Mouse (Mus musculus) liver, embryonic 15.5 days (tissue): ENCODE data around the gene Enpp1. TPM values are rescaled to one million over a fixed set of nuclear protein-coding genes. Genes with fewer than 3 reads are reported as not detected.

Experiments
- ATAC-seq: fragments of 200-750 bp; cut with Nextera tagmentation; 2 replicates; pipeline ENCODE4 v1.8.0; 2017; ENCODE audit warnings: moderate number of reproducible peaks, mild to moderate bottlenecking, moderate library complexity; ENCODE audit not compliant: insufficient read depth
- H3K27ac ChIP-seq: fragments of 300-500 bp; sonication (generic); replicated peaks from 2 replicates; pipeline ENCODE4 v1.5.1; 2015; ENCODE audit warnings: mild to moderate bottlenecking, inconsistent platforms
- H3K27me3 ChIP-seq: fragments of 300-500 bp; sonication (generic); 2 replicates; pipeline ENCODE4 v1.6.1; 2015; ENCODE audit warnings: mild to moderate bottlenecking, inconsistent platforms
- H3K36me3 ChIP-seq: fragments of 300-500 bp; sonication (generic); replicated peaks from 2 replicates; pipeline ENCODE4 v1.6.1; 2015; ENCODE audit warnings: moderate library complexity, mild to moderate bottlenecking, inconsistent platforms
- H3K4me1 ChIP-seq: fragments of 300-500 bp; sonication (generic); replicated peaks from 2 replicates; pipeline ENCODE4 v1.6.1; 2015; ENCODE audit warnings: inconsistent platforms
- H3K4me2 ChIP-seq: fragments of 300-500 bp; sonication (generic); 2 replicates; pipeline ENCODE4 v1.6.1; 2015; ENCODE audit warnings: moderate library complexity, mild to moderate bottlenecking, inconsistent platforms
- H3K4me3 ChIP-seq: fragments of 300-500 bp; sonication (generic); replicated peaks from 2 replicates; pipeline ENCODE4 v1.5.1; 2015; ENCODE audit warnings: mild to moderate bottlenecking, inconsistent platforms
- H3K9ac ChIP-seq: fragments of 300-500 bp; sonication (generic); 2 replicates; pipeline ENCODE4 v1.6.1; 2015; ENCODE audit warnings: moderate library complexity, mild to moderate bottlenecking, inconsistent platforms
- H3K9me3 ChIP-seq: fragments of 300-500 bp; sonication (generic); replicated peaks from 2 replicates; pipeline ENCODE4 v1.6.1; 2016; ENCODE audit warnings: inconsistent platforms
- WGBS: fragments of 180-500 bp; shearing (Covaris S2); methylation state at CpG from one replicate; pipeline ENCODE4 v1.1.7; 2015; ENCODE audit warnings: mixed read lengths; ENCODE audit not compliant: insufficient replicate concordance; 5-methylcytosine and 5-hydroxymethylcytosine counted together
- polyA plus RNA-seq: library from polyadenylated mRNA; unstranded; fragments of >200 nt; fragmentation: Nextera tagmentation; extraction: Ambion mirVana; gene quantifications from 2 replicates; pipeline ENCODE4 v1.2.1, GENCODE M21; 2015

Gene Enpp1
- polyA plus RNA-seq, 1 experiment from 2014 or later, result 2.0 TPM

GRCm38 (mm10) chr10:24595250-24596002 lies 116.5 kb downstream of the Enpp1 start, which contains the start of gene Ccn2:
Gene Ccn2 (plus strand): TSS chr10:24595442.
- Histone ChIP-seq H3K4me1 (no peaks in the 10 kb centered on the region; the same call in 1 of the 2 replicates), H3K27ac (peak within 1 kb of the TSS; percentile 29; the same call in 1 of the 2 replicates), H3K36me3 (no peaks in the 10 kb centered on the region), H3K9ac (no peak within 1 kb of the TSS), H3K4me3 (peak within 1 kb of the TSS; percentile 49), H3K27me3 (peaks cover 49% of the 10 kb centered on the region), H3K9me3 (no peaks in the 10 kb centered on the region), H3K4me2 (peak within 1 kb of the TSS; percentile 58)
- peak; percentile 42 for ATAC-seq
- under 1% methylated on average over 53 of the region's 53 CpGs for WGBS

DNA sequence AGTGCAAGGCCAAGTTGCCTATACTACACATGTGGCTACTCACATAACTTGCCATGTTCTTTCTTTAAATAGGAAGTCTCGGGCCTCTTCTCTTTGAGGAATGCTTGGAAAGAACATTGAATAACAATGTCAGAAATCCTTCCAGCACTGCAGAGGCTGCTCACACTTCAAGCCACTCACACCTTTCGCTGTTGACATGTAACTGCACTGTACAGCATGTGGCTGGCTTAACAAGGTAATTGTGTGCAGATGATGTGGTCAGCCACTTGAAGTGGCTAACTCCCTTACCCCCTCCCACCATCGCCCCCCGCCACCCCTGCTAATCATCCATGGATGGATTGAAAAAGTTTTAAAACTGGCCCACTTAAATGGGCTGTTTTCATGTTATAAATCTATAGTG lies 118.4 kb downstream of the Enpp1 start:
- H3K4me3 ChIP-seq, result no peak overlapping the region
- 63% methylated on average over 4 of the region's 4 CpGs for WGBS
- no peaks in the 10 kb centered on the region for H3K36me3 ChIP-seq
- no peaks in the 10 kb centered on the region; the same call in 1 of the 2 replicates for H3K4me1 ChIP-seq
- peaks cover 49% of the 10 kb centered on the region for H3K27me3 ChIP-seq
- no peak overlapping the region for H3K9ac ChIP-seq
- no peak for ATAC-seq
- H3K4me2 ChIP-seq, result no peak overlapping the region
- H3K27ac ChIP-seq, result no peak overlapping the region
- H3K9me3 ChIP-seq, result no peaks in the 10 kb centered on the region

- ATAC-seq, result no peak
- no peak overlapping the region for H3K4me2 ChIP-seq
- WGBS, result 14% methylated on average over 7 of the region's 7 CpGs
Measured at GRCm38 (mm10) chr10:24592969-24593368, 119.0 kb downstream of the Enpp1 start.

DNA sequence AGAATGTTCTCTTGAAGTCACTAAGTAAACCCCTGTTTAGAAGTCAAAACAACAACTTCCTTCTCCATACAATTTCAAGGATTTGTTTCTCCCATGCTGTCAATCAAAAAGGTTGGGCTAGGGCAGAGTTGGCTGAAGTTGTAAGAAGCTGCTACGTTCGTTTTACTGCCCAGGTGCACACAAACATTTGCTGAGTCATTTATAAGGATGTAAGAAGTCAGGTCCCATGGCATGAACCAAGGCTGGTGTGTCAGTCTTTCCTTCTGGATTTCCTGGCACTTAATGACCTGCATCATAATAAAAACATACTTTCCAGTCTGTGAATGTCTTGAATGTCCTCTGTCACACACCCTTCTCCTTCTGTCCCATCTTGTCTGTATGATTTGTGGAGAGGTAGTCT lies 119.6 kb downstream of the Enpp1 start:
- ATAC-seq, result no peak
- no peaks in the 10 kb centered on the region for H3K9me3 ChIP-seq
- no peaks in the 10 kb centered on the region; the same call in 1 of the 2 replicates for H3K4me1 ChIP-seq
- H3K36me3 ChIP-seq, result no peaks in the 10 kb centered on the region
- no peak overlapping the region for H3K4me3 ChIP-seq
- H3K27me3 ChIP-seq, result peaks cover 48% of the 10 kb centered on the region
- no peak overlapping the region for H3K4me2 ChIP-seq
- no peak overlapping the region for H3K27ac ChIP-seq
- WGBS, result 13% methylated on average over 2 of the region's 2 CpGs
- H3K9ac ChIP-seq, result no peak overlapping the region

More at GRCm38 (mm10) chr10:24592969-24593368, 119.0 kb downstream of the Enpp1 start:
- Histone ChIP-seq H3K36me3 (no peaks in the 10 kb centered on the region), H3K4me1 (no peaks in the 10 kb centered on the region; the same call in 1 of the 2 replicates), H3K9ac (no peak overlapping the region), H3K27me3 (peaks cover 49% of the 10 kb centered on the region), H3K9me3 (no peaks in the 10 kb centered on the region), H3K27ac (no peak overlapping the region), H3K4me3 (no peak overlapping the region)

GRCm38 (mm10) chr10:24591741-24592140 lies 120.2 kb downstream of the Enpp1 start:
- peaks cover 42% of the 10 kb centered on the region for H3K27me3 ChIP-seq
- H3K4me2 ChIP-seq, result no peak overlapping the region
- no peak for ATAC-seq
- no peaks in the 10 kb centered on the region; the same call in 1 of the 2 replicates for H3K4me1 ChIP-seq
- H3K36me3 ChIP-seq, result no peaks in the 10 kb centered on the region
- H3K4me3 ChIP-seq, result no peak overlapping the region
- H3K9me3 ChIP-seq, result no peaks in the 10 kb centered on the region
- no peak overlapping the region for H3K9ac ChIP-seq
- H3K27ac ChIP-seq, result no peak overlapping the region
- WGBS, result 43% methylated on average over 5 of the region's 5 CpGs

GRCm38 (mm10) chr10:24591136-24591535 lies 120.8 kb downstream of the Enpp1 start:
- no peak for ATAC-seq
- no peak overlapping the region for H3K27ac ChIP-seq
- H3K4me2 ChIP-seq, result no peak overlapping the region
- no peaks in the 10 kb centered on the region for H3K9me3 ChIP-seq
- 21% methylated on average over 4 of the region's 4 CpGs for WGBS
- H3K9ac ChIP-seq, result no peak overlapping the region
- no peaks in the 10 kb centered on the region; the same call in 1 of the 2 replicates for H3K4me1 ChIP-seq
- no peaks in the 10 kb centered on the region for H3K36me3 ChIP-seq
- H3K27me3 ChIP-seq, result peaks cover 36% of the 10 kb centered on the region
- no peak overlapping the region for H3K4me3 ChIP-seq

DNA sequence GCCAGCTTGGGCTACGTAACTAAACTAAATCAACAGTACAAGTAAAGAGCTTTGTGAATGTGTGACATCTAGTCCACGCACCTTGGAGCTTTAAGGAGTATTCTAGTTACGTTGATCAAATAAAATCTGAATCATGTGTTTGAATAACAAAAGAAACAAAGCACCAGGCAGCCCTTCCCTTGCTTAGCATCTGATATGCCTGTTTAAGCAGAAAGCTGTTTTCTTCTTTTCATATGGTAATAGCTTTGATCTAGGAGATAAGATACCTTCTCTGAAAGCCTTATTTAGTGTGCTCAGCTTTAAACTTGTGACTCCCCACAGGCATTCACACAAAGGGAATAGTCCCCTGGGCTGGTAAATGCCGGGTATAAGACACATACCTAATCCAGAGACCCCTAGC lies 121.4 kb downstream of the Enpp1 start:
- peaks cover 30% of the 10 kb centered on the region for H3K27me3 ChIP-seq
- H3K9me3 ChIP-seq, result no peaks in the 10 kb centered on the region
- WGBS, result 65% methylated on average over 4 of the region's 4 CpGs
- no peaks in the 10 kb centered on the region; the same call in 1 of the 2 replicates for H3K4me1 ChIP-seq
- no peak for ATAC-seq
- H3K4me2 ChIP-seq, result no peak overlapping the region
- no peaks in the 10 kb centered on the region for H3K36me3 ChIP-seq
- H3K27ac ChIP-seq, result no peak overlapping the region
- H3K9ac ChIP-seq, result no peak overlapping the region
- H3K4me3 ChIP-seq, result no peak overlapping the region

GRCm38 (mm10) chr10:24589238-24589637 lies 122.7 kb downstream of the Enpp1 start:
- Histone ChIP-seq H3K27me3 (peaks cover 17% of the 10 kb centered on the region), H3K27ac (no peak overlapping the region), H3K9ac (no peak overlapping the region), H3K9me3 (no peaks in the 10 kb centered on the region), H3K4me3 (no peak overlapping the region), H3K36me3 (no peaks in the 10 kb centered on the region), H3K4me1 (no peaks in the 10 kb centered on the region), H3K4me2 (no peak overlapping the region)
- 73% methylated on average over 9 of the region's 9 CpGs for WGBS
- ATAC-seq, result no peak

GRCm38 (mm10) chr10:24588824-24589223 lies 123.1 kb downstream of the Enpp1 start:
- Histone ChIP-seq H3K27me3 (peaks cover 13% of the 10 kb centered on the region), H3K27ac (no peak overlapping the region), H3K36me3 (no peaks in the 10 kb centered on the region), H3K4me2 (no peak overlapping the region), H3K9me3 (no peaks in the 10 kb centered on the region), H3K4me3 (no peak overlapping the region), H3K9ac (no peak overlapping the region), H3K4me1 (no peaks in the 10 kb centered on the region)
- WGBS, result 59% methylated on average over 4 of the region's 4 CpGs
- no peak for ATAC-seq
